Mouse (Mus musculus) adrenal gland, postnatal 10 days (tissue): ENCODE data around the gene Csmd2. TPM values are rescaled to one million over a fixed set of nuclear protein-coding genes. Genes with fewer than 3 reads are reported as not detected.
"Not testable (repeated sequence)": the region's sequence is repeated elsewhere in the genome, so short reads cannot be mapped to it uniquely, and the experiment has no call there.

Experiments
- DNase-seq: peaks from one replicate; pipeline ENCODE4 v3.0.0; 2021; ENCODE audit warnings: mixed read lengths
- total RNA-seq, 2 experiments: library from RNA; stranded (reverse); gene quantifications; 2 replicates each; pipeline ENCODE4 v1.2.3; 2021

Gene Csmd2
- total RNA-seq, 2 experiments from 2014 or later, result 0.93 to 2.4 TPM

DNA sequence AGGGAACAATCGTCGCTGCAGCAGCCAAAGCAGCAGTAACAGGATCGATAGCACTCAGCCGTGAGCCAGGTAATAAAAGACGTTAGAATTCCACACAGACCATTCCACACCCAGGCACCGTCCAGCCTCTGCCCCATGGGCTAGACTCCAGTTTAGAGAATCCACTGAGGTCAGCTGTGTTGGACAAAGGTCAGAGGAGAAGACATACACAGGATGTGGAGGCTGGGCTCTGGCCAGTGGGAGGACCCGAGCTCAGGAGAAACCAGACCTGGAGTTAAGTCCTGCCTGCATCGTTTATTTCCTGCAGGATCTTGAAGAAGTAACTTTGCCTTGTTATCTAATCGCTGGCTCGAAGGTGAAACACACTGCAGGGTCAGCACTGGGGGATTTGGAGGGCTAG, 519.2 kb downstream of the Csmd2 start:
- DNase-seq, result no peak

DNA sequence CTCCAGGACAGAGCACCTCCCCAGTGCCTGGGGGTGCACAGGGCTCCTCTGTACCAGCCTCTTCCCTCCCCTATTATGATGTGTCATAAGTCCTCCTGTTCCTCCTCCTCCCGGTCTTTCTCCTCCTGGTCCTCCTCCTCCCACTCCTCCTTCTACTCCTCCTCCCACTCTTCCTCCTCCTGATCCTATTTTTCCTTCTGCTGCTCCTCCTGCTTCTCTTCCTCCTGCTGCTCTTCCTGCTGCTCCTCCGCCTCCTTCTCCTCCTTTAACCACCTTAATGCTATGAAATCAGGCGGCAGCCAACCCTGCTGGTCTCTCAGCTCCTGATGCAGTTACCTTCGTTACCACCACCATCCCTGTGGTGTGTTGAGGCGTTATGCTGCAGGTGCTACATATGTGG, 522.2 kb downstream of the Csmd2 start:
- DNase-seq, result no peak

DNA sequence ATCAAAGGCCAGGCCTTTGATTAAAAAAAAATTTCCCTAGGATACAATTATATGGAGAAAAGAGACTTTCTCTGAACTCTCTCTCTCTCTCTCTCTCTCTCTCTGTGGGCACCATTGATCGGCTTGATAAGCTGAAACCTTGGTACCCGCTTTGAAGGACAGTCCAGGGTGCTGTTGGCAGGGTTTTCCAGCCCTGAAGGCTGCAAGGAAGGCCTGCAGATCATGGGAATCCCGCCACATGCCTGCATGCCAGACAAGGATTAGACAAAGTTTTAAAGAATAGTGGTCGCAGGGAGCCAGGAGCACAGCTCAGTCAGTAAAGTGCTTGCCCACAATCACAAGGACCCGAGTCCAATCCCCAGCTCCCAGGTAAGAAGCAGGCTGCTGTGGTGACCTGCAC, 526.8 kb downstream of the Csmd2 start:
- peak; percentile 59 for DNase-seq

DNA sequence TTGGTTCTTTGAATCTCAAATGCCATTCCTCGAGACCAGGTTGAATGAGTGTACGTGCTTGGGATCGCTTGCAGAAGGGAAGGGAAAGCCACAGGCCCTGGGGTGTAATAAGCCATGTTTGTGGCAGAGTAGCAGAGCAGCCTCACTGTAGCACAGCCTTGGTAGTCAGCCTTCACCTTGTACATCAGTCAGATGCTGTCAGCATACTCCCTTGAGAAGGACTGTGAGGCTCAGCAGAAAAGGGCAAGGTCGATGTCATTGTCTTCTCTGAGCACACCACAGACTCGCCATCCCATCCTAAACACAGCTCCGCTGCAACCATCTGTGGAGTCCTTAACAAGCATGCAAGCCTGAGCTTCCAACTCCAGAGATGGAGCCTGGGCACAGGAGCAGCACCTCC, 533.6 kb downstream of the Csmd2 start:
- DNase-seq, result peak; percentile 51

DNA sequence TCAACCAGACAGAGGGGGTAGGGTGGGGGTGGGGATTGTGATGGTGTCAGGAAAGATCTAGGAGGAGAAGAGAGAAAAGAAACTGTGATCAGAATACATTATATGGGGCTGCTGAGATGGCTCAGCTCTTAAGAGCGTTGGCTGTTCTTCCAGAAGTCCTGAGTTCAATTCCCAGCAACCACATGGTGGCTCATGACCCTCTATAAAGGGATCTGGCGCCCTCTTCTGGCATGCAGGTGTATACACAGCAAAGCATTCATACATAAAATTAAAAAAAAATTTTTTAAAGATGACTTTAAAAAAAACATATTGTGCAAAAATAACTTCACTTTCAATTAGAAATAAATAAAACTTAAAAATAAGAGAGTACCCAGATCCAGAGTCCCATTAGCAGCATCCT, 555.7 kb downstream of the Csmd2 start:
- DNase-seq, result peak; percentile 61

DNA sequence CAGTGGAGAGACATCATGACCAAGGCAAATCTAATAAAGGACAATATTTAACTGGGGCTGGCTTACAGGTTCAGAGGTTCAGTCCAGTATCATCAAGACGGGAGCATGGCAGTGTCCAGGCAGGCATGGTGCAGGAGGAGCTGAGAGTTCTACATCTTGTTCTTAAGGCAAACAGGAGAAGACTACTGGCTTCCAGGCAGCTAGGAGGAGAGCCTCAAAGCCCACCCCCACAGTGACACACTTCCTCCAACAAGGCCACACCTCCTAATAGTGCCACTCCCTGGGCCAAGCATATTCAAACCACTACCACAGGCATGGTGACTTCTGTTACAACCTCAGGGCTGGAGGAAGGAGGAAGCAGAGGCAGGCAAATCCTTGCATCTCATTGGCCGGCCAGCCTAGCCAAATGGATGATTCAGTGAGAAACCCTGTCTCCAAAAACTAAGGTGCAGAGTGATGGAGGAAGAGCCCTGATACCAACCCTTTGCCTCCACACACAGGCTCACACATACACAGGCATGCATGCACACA, 556.4 kb downstream of the Csmd2 start:
- not testable (repeated sequence) for DNase-seq

DNA sequence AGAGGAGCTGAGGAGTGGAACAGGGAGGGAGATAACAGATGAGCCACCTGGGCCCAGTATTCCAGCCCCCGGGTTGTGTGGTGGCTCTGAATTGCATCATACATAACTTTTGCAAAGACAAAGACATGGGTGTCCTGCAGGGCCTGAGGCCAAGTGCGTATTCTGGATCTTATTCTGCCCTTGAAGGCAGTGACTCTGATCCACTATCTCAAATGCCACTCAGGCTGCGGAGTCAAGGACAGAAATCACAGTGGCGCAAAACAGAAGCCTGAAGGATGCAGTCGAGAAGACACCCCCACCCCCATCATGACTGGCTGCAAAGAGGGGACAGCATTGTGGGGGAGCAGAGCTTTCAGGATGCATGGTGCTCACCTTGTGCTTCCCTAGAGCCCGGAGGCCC, 563.1 kb downstream of the Csmd2 start:
- DNase-seq, result peak; percentile 53

DNA sequence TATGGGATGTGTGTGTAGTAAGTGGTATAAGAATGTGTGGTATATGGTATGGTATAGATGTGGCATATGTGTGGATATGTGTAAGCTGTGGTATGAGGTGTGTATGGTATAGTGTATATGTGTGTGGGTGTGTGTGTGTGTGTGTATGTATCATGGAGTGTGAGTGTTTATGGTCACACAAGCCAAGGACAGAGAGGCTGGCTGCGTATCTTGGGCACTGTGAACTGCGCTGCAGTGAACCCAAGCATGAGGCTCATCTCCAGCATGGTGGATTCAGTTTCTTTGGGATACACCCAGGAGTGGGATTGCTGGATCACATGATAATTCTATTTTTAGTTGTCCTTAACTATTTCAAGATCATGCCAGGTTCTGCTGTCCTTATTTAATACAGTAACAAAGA, 566.5 kb downstream of the Csmd2 start:
- DNase-seq, result no peak

DNA sequence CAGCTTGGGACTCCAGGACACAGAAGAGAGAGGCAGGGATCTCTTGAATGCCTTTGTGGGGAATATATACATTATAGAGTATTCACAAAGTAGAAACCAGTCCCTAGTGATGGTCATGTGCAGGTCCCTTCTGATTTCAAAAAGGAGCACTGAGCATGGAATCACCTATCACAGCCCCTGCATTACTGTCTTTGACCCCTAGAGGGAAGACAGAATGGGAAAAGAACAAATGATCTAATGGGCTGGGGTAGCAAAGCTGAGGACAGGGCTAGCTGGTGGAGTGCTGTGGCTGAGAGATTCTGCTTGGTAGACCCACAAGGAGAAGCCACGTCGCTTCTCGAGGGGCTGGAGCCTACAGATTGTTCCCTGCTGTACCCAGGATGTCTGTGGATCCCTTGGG, 572.7 kb downstream of the Csmd2 start:
- DNase-seq, result no peak

DNA sequence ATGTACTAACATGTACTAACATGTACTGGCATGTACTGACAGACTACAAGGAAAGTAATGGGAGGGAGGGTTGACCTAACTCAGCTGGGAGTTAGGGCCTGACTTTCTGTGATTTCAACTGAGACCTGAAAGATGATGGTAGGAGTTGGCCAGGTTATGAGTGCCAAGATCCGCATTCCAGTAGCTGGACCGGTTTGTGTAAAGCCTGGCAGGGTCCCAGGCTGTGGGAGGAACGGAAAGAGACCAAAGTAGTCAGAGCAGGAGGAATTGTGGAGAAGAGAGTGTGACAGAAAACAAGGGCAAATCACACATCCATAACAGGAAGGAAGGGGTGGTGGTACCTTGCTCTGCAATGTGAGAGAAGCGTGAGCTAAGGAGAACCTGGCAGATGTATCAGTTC, 588.2 kb downstream of the Csmd2 start:
- no peak for DNase-seq

DNA sequence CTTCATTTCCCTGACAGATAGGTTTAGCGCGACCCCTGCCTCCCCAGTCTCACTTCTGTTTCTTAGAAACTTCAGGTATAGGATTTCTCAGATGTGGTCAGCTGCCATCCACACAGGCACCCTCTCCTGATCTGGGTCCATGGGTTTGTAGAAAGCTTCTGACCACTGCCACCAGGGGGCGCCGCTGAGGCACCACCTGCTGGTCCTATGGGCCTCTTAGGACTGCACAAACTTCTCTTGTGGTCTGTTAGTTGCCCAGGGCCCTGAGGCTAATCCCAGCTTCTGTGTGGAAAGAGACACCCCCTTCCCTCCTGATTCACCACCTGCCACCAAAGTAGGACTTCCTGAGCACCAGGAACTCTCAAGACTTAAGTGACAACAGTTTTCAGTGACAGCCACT, 591.5 kb downstream of the Csmd2 start:
- peak; percentile 42 for DNase-seq

DNA sequence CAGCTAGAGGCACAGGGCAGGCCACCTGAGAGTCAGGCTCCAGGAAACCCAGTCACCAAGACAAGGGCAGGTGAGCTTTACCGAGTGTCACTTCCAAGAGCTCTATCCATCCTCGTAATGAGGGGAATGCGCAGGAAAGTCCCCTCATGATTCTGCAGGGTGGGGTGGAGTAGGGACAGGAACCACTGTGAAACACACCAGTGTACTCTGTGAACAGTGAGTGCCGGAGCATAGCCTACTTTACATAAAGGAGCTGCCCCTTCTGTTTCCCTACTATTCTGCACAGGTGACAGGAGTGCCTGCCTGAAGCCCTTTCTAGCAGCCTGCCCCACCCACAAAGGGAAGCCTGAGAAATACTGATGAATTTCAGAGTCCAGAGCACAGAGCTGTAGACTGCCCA, 605.6 kb downstream of the Csmd2 start:
- DNase-seq, result no peak

DNA sequence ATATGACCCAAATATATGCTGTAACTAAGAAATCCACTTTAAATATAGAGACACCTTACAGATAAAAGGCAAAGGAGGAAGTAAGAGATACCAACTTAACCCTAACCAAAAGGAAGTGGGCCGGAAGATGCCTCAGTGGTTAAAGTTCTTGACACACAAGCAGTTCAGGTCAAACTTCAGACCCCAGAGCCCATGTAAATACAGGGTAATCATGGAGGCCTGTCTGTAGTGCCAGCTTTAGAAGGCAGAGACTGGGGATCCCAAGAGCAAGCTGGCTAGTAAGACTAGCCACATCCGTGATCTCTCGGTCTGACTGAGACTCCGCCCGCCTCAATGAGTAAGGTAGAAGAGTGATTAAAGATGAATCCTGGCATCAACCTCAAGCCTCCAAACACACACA, 606.4 kb downstream of the Csmd2 start:
- no peak for DNase-seq

DNA sequence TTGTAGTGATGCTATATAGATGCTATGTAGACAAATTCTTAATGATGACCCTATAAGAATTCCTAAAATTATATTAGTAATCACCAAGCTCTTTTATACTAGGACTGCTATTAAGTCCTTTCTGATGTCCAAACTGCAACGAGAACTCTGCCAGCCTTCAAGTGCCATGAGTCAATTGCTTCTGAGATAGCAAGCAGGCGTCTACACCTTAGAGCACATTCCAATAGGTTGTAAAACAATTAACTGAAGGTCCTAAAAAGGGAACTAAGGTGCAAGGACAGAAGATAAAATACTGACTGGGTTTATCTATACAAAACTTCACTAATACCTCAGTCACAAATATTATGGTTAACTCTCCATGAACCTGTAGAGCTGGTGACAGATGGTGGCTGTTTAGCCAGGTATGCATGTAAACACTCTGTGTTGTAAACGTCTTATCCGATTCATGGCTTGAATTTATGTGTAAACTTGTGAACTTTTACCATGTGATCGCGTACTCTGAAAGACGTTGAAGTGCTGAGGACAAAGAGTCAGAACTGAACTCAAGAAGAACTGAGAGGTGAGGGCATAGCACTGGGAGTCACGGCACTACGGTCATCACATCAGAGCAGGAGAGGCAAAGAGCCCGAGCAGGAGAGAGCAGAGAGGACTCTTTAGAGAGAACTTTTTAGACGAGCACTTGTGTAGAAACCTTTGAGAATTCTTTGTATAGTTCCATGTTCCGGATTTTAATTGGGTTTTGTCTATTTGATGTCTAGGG, 610.3 kb downstream of the Csmd2 start:
- no peak for DNase-seq

DNA sequence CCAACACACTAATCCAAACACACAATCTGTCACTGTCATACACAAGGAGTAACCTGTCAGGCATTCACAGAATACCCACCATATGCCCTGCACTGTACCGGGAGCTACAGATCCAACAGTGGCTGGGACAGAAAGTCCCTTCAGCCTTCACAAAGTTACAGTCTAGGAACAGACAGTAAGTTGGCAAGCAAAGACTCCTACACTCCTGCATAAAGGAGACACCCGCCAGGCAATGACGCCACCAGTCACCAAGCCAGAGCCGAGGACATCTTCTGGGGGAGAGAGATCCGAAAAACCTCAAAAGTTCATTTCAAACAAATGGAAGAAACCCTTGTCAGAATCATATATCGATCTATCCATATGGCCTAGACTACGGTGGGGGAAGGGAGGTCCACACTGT, 618.9 kb downstream of the Csmd2 start:
- DNase-seq, result no peak

DNA sequence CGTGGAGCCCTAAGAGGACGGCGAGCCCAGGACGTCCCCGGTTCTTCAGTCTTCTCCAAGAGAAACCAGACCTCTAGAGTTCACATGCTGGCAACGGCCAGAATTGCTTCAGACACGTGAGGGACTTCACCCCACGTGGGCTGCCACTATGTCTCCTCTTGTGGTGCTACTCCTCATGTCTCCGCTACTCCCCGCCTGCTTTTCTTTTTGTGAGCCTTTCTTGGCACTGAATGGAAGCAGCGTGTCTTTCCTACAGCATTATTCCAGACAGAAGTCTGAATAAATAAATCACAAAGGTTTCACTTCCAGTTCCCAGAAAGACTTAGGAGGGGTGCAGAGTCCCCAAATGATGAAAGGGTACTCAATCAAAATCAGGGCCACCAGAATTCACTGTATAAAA, 620.0 kb downstream of the Csmd2 start:
- DNase-seq, result no peak

DNA sequence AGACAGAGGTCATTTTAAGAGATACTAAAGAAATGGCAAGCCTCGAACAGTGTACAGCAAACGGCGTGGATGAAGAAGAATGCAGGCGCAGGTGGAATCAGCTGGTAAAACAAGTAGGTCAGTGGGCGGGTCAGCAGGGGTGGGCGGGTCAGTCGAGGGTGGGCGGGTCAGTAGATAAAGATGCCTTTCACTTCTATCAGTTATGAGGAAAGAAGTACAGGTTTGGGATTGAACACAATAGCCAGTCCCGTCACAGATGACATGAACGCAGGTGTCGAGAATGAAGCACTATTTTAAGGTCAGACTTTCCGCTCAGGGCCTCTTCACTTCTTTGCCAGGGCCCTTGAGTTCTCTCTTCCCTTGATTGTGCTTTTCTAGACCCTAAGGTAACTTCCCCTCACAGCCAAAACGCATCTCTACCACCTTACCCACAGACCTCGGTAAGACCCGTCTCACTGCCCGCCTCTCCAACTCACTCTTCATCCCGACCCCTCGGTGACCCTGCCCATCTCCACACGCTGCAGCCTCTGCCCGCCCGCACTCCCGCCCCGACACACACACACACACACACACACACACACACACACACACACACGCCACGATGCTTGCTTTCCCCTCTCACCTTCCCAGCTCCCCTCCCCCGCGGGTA, 621.7 kb downstream of the Csmd2 start:
- peak; percentile 23 for DNase-seq

DNA sequence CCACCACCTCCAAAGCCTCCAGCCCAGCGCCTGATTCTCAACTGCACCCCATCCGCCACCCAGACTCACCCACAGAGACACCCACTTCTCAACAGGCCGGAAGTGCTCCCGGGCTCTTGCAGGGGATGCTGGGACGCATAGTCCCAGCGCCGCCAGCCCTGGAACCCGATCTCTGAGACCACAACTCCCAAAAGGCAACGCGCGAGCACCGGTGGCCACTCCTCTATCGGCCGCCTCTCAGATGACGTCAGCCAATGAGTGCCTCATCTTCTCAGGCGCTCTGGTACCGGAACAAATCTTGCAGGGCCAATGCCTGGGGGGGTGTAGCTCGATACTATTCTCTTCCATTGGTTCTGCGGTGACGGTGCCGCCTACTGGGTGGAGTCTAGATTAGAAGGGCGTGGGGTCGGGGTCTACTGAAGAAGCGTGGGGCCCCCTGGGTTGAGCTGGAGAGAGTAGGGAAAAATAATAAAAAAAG, 622.3 kb downstream of the Csmd2 start, which contains the start of gene Zscan20:
Zscan20 (minus strand) TSS at position 174 of the 478 bp plus-strand sequence.
- peak; percentile 94 for DNase-seq

DNA sequence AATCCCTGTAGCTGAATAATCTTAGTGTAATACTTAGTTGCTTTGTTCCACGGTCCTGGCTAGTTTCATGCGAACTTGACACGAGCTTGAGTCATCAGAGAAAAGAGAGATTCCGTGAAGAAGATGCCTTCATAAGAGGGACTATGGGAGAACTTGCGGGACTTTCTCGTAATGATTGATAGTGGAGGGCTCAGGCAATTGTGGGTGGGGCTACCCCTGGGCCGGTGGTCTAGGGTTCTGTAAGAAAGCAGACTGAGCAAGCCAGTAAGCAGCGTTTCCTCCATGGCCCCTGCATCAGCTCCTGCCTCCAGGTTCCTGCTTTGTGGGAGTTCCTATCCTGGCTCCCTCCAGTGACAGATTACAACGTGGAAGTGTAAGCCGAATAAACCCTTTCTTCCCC, 623.0 kb downstream of the Csmd2 start:
- no peak for DNase-seq

DNA sequence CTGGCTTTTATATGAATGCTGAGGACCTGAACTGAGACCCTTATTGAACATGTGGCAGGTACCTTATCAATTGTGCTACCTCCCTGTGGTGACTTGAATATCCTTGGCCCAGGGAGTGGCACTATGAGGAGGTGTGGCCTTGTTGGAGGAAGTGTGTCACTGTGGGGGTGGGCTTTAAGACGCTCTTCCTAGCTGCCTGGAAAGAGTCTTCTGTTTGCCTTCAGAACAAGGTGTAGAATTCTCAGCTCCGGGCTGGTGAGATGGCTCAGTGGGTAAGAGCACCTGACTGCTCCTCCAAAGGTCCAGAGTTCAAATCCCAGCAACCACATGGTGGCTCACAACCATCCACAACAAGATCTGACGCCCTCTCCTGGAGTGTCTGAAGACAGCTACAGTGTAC, 624.1 kb downstream of the Csmd2 start:
- DNase-seq, result not testable (repeated sequence)

DNA sequence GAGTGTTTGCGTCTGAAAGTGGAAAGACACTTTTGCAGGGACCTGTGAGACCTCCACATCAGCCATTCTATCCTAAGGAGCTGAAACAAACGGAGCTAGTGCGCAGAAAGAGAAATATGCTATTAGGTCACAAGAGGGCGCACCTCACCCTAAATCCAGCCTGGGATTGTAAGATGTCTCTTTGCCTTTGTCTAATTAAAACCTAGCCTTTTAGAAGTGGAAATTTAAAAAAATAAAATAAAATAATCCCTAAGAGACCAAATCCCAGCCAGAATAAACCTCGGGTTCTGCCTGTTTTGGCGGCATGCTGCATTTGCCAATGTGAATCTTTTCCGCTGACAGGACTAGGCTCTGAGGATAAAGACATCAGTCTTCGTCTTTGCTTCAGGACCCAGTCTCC, 625.7 kb downstream of the Csmd2 start:
- peak; percentile 45 for DNase-seq

DNA sequence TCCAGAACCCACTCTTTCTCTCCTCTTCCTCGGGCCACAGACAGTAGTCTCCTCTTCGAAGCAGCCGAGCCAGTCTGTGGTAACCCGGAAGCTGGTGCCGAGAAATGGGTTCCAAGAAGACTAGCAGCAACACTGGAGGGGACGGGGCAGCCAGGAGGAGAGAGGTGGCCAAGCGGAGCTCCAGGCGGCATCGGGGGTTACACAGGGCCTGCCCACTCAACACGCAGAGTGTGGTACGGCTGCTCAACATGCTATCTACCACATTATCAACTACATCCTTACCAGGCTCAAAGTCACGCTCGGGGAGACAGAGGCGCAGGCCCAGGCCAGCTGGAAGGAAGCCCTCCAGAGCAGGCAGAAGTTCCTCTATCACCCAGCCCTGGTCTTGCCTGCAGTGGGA, 628.1 kb downstream of the Csmd2 start:
- no peak for DNase-seq
